Mouse (Mus musculus) CH12.LX (cell line): ENCODE measurements at regions not wholly inside any gene's neighbourhood (a gene's known extent, or its start where the extent isn't known, plus 50 kb on each side); places are given as distances from the start of the nearest gene placed in this dataset.

Source experiments
- DNase-seq: peaks from one replicate; pipeline ENCODE4 v3.0.0-alpha.2; 2013; ENCODE audit errors: extremely low read depth
- H3K27ac ChIP-seq: 2 replicates; pipeline ENCODE4 v1.5.1; 2012; ENCODE audit warnings: low read depth, mild to moderate bottlenecking, control low read depth, moderate library complexity; ENCODE audit not compliant: insufficient read depth
- H3K27me3 ChIP-seq: replicated peaks from 2 replicates; pipeline ENCODE3; 2012; ENCODE audit warnings: inconsistent platforms
- H3K36me3 ChIP-seq, 2 experiments: replicated peaks in 1 of 2; 2 replicates each; pipeline versions ENCODE3 to v1.6.1; 2012; ENCODE audit warnings: inconsistent platforms in 1 of 2, low read length in 1 of 2, mild to moderate bottlenecking in 1 of 2, mixed read lengths in 1 of 2, moderate library complexity in 1 of 2; ENCODE audit not compliant: control insufficient read depth in 1 of 2, insufficient read depth in 1 of 2
- H3K4me1 ChIP-seq, 2 experiments: 2 replicates each; pipeline ENCODE4 v1.6.1; 2012; ENCODE audit warnings: inconsistent platforms in 1 of 2, moderate library complexity in 1 of 2; ENCODE audit not compliant: insufficient read depth in 2 of 2, control insufficient read depth in 1 of 2
- H3K4me2 ChIP-seq: 2 replicates; pipeline ENCODE4 v1.6.1; 2012; ENCODE audit warnings: low read depth, mild to moderate bottlenecking, control low read depth; ENCODE audit not compliant: poor library complexity, insufficient read depth, severe bottlenecking
- H3K4me3 ChIP-seq, 3 experiments: fragments of 150-350 bp in 1 of 3; sonication (generic) in 1 of 3; replicated peaks in 1 of 3; 2 replicates each; pipeline versions ENCODE3 to v1.5.1; 2011 to 2012; ENCODE audit warnings: low read depth in 2 of 3, low read length in 2 of 3, mild to moderate bottlenecking in 2 of 3, moderate library complexity in 2 of 3, control low read depth in 1 of 3, improper control_type of control experiment in 1 of 3, inconsistent platforms in 1 of 3, mixed read lengths in 1 of 3; ENCODE audit not compliant: poor library complexity in 1 of 3
- H3K79me2 ChIP-seq: replicated peaks from 2 replicates; pipeline ENCODE4 v1.6.1; 2012; ENCODE audit warnings: mild to moderate bottlenecking, moderate library complexity; ENCODE audit not compliant: control insufficient read depth, poor library complexity, insufficient read depth, severe bottlenecking; ENCODE audit errors: extremely low read depth
- H3K9ac ChIP-seq: 2 replicates; pipeline ENCODE4 v1.6.1; 2012; ENCODE audit warnings: low read depth, mild to moderate bottlenecking, control low read depth, moderate library complexity; ENCODE audit not compliant: insufficient read depth
- H3K9me3 ChIP-seq: replicated peaks from 2 replicates; pipeline ENCODE3; 2012; ENCODE audit warnings: low read length, inconsistent platforms, mixed read lengths
- CHD2 ChIP-seq: IDR thresholded peaks from 2 replicates; pipeline ENCODE4 v1.6.1; 2011; ENCODE audit warnings: low read length, improper control_type of control experiment
- CTCF ChIP-seq, 2 experiments: IDR thresholded peaks in 1 of 2; conservative IDR thresholded peaks in 1 of 2; 2 replicates each; pipeline ENCODE4 v1.5.1; 2011 to 2012; ENCODE audit warnings: low read depth in 2 of 2, low read length in 2 of 2, improper control_type of control experiment in 1 of 2, inconsistent platforms in 1 of 2, mild to moderate bottlenecking in 1 of 2, moderate library complexity in 1 of 2
- E2F4 ChIP-seq: IDR thresholded peaks from 2 replicates; pipeline ENCODE4 v1.6.1; 2011; ENCODE audit warnings: low read depth, low read length, improper control_type of control experiment; ENCODE audit not compliant: insufficient replicate concordance
- GABPA ChIP-seq: IDR thresholded peaks from 2 replicates; pipeline ENCODE4 v1.6.1; 2012; ENCODE audit warnings: low read depth, low read length, improper control_type of control experiment, inconsistent platforms; ENCODE audit not compliant: insufficient replicate concordance
- HCFC1 ChIP-seq: IDR thresholded peaks from 2 replicates; pipeline ENCODE4 v1.6.1; 2012; ENCODE audit warnings: low read depth, mild to moderate bottlenecking, inconsistent platforms, low read length, improper control_type of control experiment
- JUN ChIP-seq: IDR thresholded peaks from 2 replicates; pipeline ENCODE4 v1.6.1; 2011; ENCODE audit warnings: low read depth, mild to moderate bottlenecking, low read length, improper control_type of control experiment, moderate library complexity; ENCODE audit not compliant: insufficient read depth
- MAFK ChIP-seq: IDR thresholded peaks from 2 replicates; pipeline ENCODE4 v1.6.1; 2011; ENCODE audit warnings: low read length, improper control_type of control experiment; ENCODE audit not compliant: insufficient replicate concordance
- MAZ ChIP-seq: IDR thresholded peaks from 2 replicates; pipeline ENCODE4 v1.6.1; 2012; ENCODE audit warnings: low read depth, mild to moderate bottlenecking, inconsistent platforms, low read length, improper control_type of control experiment, moderate library complexity
- MEF2A ChIP-seq: IDR thresholded peaks from 2 replicates; pipeline ENCODE4 v1.6.1; 2014; ENCODE audit warnings: low read depth, mild to moderate bottlenecking, inconsistent platforms, low read length, improper control_type of control experiment, borderline replicate concordance
- NELFE ChIP-seq: IDR thresholded peaks from 2 replicates; pipeline ENCODE4 v1.6.1; 2011; ENCODE audit warnings: low read depth, low read length, improper control_type of control experiment
- NRF1 ChIP-seq: IDR thresholded peaks from 2 replicates; pipeline ENCODE4 v1.6.1; 2014; ENCODE audit warnings: low read depth, mild to moderate bottlenecking, inconsistent platforms, low read length, improper control_type of control experiment, moderate library complexity
- POLR2A ChIP-seq: IDR thresholded peaks from 2 replicates; pipeline ENCODE4 v1.6.1; 2011; ENCODE audit warnings: low read depth, mild to moderate bottlenecking, improper control_type of control experiment, low read length
- POLR2AphosphoS2 ChIP-seq: IDR thresholded peaks from 2 replicates; pipeline ENCODE4 v1.6.1; 2011; ENCODE audit warnings: low read depth, low read length, improper control_type of control experiment
- RAD21 ChIP-seq: IDR thresholded peaks from 2 replicates; pipeline ENCODE4 v1.6.1; 2011; ENCODE audit warnings: low read depth, mild to moderate bottlenecking, low read length, improper control_type of control experiment, moderate library complexity
- RCOR1 ChIP-seq: conservative IDR thresholded peaks from 2 replicates; pipeline ENCODE4 v1.6.1; 2012; ENCODE audit warnings: low read depth, mild to moderate bottlenecking, inconsistent platforms, low read length, improper control_type of control experiment
- SIN3A ChIP-seq: IDR thresholded peaks from 2 replicates; pipeline ENCODE4 v1.6.1; 2012; ENCODE audit warnings: low read length, improper control_type of control experiment, inconsistent platforms
- UBTF ChIP-seq: IDR thresholded peaks from 2 replicates; pipeline ENCODE4 v1.6.1; 2012; ENCODE audit warnings: low read depth, mild to moderate bottlenecking, inconsistent platforms, low read length, improper control_type of control experiment, moderate library complexity
- USF1 ChIP-seq: IDR thresholded peaks from 2 replicates; pipeline ENCODE4 v1.6.1; 2014; ENCODE audit warnings: low read depth, mild to moderate bottlenecking, inconsistent platforms, low read length, improper control_type of control experiment
- USF2 ChIP-seq: conservative IDR thresholded peaks from 2 replicates; pipeline ENCODE4 v1.6.1; 2011; ENCODE audit warnings: low read depth, low read length, improper control_type of control experiment
- ZC3H11A ChIP-seq: IDR thresholded peaks from 2 replicates; pipeline ENCODE4 v1.6.1; 2012; ENCODE audit warnings: low read depth, mild to moderate bottlenecking, inconsistent platforms, low read length, improper control_type of control experiment
- ZKSCAN1 ChIP-seq: IDR thresholded peaks from 2 replicates; pipeline ENCODE4 v1.6.1; 2012; ENCODE audit warnings: low read depth, inconsistent platforms, low read length, improper control_type of control experiment, borderline replicate concordance
- dilution Hi-C: fragments of 300-500 bp; cut with MboI; formaldehyde crosslinking; loops from 2 replicates; pipeline ENCODE4 v1.14.3; 2020; ENCODE audit warnings: low sequenced_read_pairs; ENCODE audit not compliant: extremely low pct_unique_long_range_greater_than_20kb, extremely low pct_ligation_motif_present
- in situ Hi-C: fragments of 300-500 bp; cut with MboI; formaldehyde crosslinking; loops from 3 replicates; pipeline ENCODE4 v1.14.3; 2019; ENCODE audit warnings: low sequenced_read_pairs, low pct_ligation_motif_present, low pct_unique_long_range_greater_than_20kb, mixed read lengths

- Histone ChIP-seq H3K4me2 (no peak overlapping the region), H3K4me1 (no peaks in the 10 kb centered on the region), H3K27me3 (peaks cover 61% of the 10 kb centered on the region), H3K9me3 (no peaks in the 10 kb centered on the region), H3K27ac (no peak overlapping the region), H3K36me3 (no peaks in the 10 kb centered on the region), H3K79me2 (no peaks in the 10 kb centered on the region), H3K4me3 (no peak overlapping the region), H3K9ac (no peak overlapping the region)
- in situ Hi-C loops (no loop called here), dilution Hi-C loops (no loop called here)
- DNase-seq: no peak
- no peak for TF ChIP-seq USF1
- TF ChIP-seq RCOR1: no peak
- TF ChIP-seq POLR2A: no peak
- TF ChIP-seq NELFE: no peak
- TF ChIP-seq MAFK: no peak
- no peak for TF ChIP-seq USF2
- no peak for TF ChIP-seq JUN
- no peak for TF ChIP-seq UBTF
- no peak for TF ChIP-seq GABPA
- TF ChIP-seq CHD2: no peak
- no peak for TF ChIP-seq RAD21
- no peak for TF ChIP-seq MAZ
- TF ChIP-seq HCFC1: no peak
- no peak for TF ChIP-seq CTCF (conservative IDR thresholded peaks at IDR 0.05 in 1 of 2, IDR thresholded peaks at IDR 0.05 in 1 of 2; ENCODE audit: low read depth in 2 of 2, low read length in 2 of 2)
- no peak for TF ChIP-seq POLR2AphosphoS2
- no peak for TF ChIP-seq E2F4
- no peak for TF ChIP-seq ZKSCAN1
- TF ChIP-seq ZC3H11A: no peak
Observed at GRCm38 (mm10) chr8:12486331-12487061, 86.3 kb upstream of the Spaca7 start.

- dilution Hi-C loops: no loop called here
- Histone ChIP-seq H3K4me1 (no peaks in the 10 kb centered on the region), H3K36me3 (no peaks in the 10 kb centered on the region), H3K27ac (no peak overlapping the region), H3K79me2 (no peaks in the 10 kb centered on the region), H3K4me3 (no peak overlapping the region), H3K27me3 (peaks cover 58% of the 10 kb centered on the region), H3K9me3 (no peaks in the 10 kb centered on the region), H3K4me2 (no peak overlapping the region), H3K9ac (no peak overlapping the region)
- in situ Hi-C loops: no loop called here
- no peak for TF ChIP-seq NRF1
- TF ChIP-seq POLR2AphosphoS2: no peak
- TF ChIP-seq SIN3A: no peak
- no peak for TF ChIP-seq MEF2A
- no peak for DNase-seq
Observed at GRCm38 (mm10) chr8:12487201-12487600, 85.6 kb upstream of the Spaca7 start.
